Mouse (Mus musculus): ENCODE data around the gene Atp6v1d.

The Atp6v1d gene

GRCm38 (mm10) chr12:78861496-78862253 lies at the start of gene Atp6v1d, which contains the start of gene Eif2s1:
Gene Atp6v1d (minus strand): TSS chr12:78861638.
Gene Eif2s1 (plus strand): TSS chr12:78861819.
- DNase-seq (ENCODE audit: low read depth, low spot score) = peak; percentile 100

- no peak for DNase-seq (ENCODE audit: low read depth, low spot score)
These were observed 49.4 kb upstream of the Atp6v1d start for GRCm38 (mm10) chr12:78910684-78911461.

- DNase-seq (ENCODE audit: low read depth, low spot score) = no peak
These were observed 46.7 kb upstream of the Atp6v1d start for GRCm38 (mm10) chr12:78908081-78908605.

DNA sequence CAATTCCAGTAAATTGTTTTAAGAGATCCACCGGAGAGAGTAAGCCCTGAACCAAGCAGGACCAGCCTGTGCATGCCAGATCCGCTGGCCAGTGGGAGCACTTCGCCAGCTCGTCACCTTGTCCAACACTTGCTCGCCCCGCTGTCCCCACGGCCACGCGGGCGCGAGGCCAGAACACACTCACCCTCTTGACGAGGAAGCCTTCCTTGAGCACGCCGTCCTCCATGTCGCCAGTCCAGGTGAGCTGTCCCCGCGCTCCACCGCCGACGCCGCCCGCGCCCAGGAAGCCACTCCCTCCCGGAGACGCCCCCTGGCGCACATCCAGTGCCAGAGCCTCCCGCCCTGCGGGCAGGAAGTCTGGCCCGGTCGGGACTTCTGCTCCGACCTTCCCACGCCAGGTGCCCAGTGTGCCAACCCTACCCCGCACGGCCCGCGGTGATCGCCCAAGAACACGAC lies 45.3 kb upstream of the Atp6v1d start, which contains the start of gene Plek2:
Gene Plek2 (minus strand): TSS at position 258 of the 456 bp plus-strand sequence.
- no peak for DNase-seq (ENCODE audit: low read depth, low spot score)

DNA sequence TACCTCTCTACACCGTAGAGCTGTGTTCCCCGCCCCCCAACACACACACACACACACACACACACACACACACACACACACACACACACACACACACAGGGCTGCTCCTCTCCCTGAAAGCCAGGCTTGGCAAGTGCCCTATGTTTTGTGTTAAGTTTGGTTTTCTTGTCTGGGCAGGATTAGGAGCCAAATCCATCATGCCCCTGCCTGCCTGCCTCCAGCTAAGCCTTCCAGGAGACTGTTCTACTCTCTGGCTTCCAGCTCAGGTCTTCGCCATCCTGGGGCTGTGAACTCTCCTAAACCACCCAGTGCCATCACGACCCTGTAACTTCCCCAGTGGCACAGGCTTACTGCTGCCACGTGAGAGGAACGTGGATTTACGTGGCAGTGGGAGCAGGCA lies 43.1 kb upstream of the Atp6v1d start:
- DNase-seq (ENCODE audit: low read depth, low spot score) = no peak

- DNase-seq (ENCODE audit: low read depth, low spot score) = no peak
These were observed 41.9 kb upstream of the Atp6v1d start for GRCm38 (mm10) chr12:78903313-78903712.

DNA sequence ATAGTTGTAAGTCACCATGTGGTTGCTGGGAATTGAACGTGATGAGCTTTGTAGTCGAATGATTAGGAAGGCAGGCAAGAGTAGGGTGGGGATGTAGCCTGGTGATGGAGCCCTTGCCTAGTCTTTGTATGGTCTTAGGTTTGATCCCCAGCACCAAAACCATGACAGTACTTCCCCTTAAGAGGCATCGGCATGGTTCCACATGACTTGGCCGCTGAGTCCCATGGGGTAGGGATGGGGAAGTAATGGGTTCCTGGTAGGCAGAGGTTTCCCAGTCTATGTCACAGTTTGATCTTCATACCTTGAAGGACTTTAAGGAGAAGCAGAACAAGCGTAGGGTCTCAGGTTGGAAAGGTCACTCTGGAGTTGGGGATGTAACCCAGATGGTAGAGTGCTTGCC lies 40.0 kb upstream of the Atp6v1d start:
- no peak for DNase-seq (ENCODE audit: low read depth, low spot score)

DNA sequence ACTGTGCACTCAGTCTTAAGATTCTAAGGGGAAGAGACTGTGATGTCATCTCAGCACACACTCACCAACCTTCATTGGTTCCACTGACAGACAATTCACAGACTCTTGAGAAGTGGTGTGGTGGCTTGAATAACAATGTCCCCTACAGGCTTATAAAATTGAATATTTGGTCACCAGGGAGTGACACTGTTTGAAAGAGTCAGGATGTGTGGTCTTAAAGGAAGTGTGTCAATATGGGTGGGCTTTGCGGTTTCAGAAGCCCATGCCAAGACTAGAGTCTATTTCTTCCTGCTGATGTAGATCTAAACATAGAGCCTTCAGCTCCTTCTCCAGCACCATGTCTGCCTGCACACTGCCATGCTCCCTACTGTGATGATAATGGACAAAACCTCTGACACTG lies 36.4 kb upstream of the Atp6v1d start:
- DNase-seq (ENCODE audit: low read depth, low spot score) = no peak

DNA sequence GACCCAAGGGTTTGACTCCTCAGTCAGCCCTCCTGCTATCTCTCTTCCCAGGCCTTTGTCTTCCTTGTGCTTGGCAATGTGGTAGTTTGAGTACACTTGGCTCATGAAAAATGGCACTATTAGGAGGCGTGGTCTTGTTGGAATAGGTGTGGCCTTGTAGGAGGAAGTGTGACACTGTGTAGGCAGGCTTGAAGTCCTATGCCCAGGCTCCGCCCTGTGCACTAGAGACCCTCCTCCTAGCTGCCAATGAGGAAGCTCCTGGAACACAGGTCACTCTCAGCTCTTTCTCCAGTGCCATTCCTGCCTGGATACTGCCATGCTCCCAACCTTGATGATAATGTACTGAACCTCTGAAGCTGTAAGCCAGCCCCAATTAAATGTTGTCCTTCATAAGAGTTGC lies 29.7 kb upstream of the Atp6v1d start:
- DNase-seq (ENCODE audit: low read depth, low spot score) = no peak

DNA sequence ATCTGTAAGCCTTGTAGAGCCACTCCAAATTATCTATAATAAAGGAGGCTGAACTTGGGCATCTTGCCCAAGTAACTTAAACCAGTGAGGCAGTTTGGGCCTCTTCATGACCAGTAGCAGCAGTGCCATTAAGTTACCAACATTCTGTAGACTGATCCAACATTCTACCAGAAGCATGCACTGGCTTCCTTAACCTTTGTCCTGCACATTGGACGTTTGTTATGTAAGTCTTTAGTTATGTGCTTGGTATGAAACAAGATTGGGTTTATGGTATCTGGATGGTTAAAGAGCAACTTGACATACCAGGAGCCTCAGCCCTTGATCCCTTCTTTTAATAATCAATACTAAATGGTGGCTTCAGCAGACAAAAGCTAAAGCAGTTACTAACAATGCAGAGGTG lies 28.6 kb upstream of the Atp6v1d start:
- DNase-seq (ENCODE audit: low read depth, low spot score) = no peak

- no peak for DNase-seq (ENCODE audit: low read depth, low spot score)
These were observed 13.1 kb upstream of the Atp6v1d start for GRCm38 (mm10) chr12:78874581-78874980.

- no peak for DNase-seq (ENCODE audit: low read depth, low spot score)
These were observed 6.7 kb upstream of the Atp6v1d start for GRCm38 (mm10) chr12:78868115-78868514.

- no peak for DNase-seq (ENCODE audit: low read depth, low spot score)
These were observed 4.0 kb upstream of the Atp6v1d start for GRCm38 (mm10) chr12:78865434-78865833.

DNA sequence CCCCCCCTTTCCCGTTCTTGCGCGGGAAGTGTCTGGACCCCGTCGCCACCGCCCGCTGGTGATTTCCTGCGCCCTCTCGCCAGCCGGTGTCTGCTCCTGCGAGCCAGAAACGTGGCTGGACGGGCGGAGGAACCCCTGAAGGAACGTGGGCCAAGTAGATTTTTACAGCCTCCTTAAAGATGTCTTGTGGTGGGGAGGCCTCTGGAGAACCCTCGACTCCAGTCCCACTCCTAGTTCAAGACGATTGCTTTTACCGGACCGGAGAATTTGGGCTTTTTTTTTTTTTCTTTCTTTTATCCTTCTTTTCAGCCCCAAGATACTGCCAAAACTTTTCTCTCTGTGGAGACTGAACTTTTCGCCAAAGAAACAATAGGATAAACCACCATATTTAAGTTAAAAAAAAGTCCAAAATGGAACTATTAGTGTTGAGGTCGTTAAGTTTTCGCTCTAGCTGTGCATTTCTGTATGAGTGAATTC lies 854 bp upstream of the Atp6v1d start:
- DNase-seq (ENCODE audit: low read depth, low spot score) = no peak

DNA sequence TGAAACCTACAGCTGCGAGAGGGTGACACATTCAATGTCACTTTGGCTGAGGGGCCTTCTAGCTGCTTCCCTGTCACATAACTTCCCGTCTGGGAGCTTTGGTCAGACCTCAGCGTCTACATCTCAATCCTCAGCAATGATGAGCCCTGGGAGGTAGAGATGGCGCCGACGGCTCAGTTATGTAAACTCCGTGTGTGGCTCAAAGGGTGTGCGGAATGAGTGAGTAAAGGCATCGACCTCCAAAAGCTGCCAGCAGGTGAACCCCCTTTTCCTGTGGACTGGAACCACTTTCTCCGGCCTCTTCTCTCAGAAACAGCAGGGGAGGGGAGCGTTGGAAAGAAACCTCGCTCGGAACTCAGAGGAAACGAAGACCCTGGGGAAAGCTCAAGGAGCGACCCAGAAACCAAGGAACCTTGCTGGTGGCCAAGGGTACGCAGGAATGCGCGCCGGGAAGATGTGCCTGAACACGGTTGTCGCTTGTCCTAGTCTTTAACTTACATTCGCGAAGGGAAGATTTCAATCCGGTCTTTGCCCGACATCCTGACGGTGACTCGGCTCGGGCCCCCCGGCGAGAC lies 430 bp downstream of the Atp6v1d start:
- DNase-seq (ENCODE audit: low read depth, low spot score) = peak; percentile 24

GRCm38 (mm10) chr12:78848246-78848645 lies 13.2 kb downstream of the Atp6v1d start:
- no peak for DNase-seq (ENCODE audit: low read depth, low spot score)

GRCm38 (mm10) chr12:78842429-78842828 lies 19.0 kb downstream of the Atp6v1d start:
- DNase-seq (ENCODE audit: low read depth, low spot score) = no peak

DNA sequence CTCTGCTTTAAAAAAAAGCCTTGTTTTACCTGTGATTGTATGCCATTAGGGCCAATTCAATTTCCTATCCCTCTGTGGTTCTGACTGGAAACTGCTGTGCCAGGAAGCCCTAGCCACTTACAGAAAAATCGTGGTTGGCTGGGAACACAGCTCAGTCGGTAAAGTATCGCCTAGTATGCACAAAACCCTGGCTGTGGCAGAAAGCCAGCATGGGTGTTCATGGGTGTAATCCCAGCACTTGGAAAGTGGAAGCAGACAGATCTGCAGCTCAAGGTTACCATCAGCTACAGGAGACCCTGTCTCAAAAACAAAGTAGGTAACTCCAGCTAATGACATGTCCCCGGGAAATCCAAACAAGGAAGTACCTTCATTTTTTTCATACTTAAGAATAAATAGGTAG lies 21.5 kb downstream of the Atp6v1d start:
- no peak for DNase-seq (ENCODE audit: low read depth, low spot score)

GRCm38 (mm10) chr12:78834496-78834895 lies 26.9 kb downstream of the Atp6v1d start:
- no peak for DNase-seq (ENCODE audit: low read depth, low spot score)

DNA sequence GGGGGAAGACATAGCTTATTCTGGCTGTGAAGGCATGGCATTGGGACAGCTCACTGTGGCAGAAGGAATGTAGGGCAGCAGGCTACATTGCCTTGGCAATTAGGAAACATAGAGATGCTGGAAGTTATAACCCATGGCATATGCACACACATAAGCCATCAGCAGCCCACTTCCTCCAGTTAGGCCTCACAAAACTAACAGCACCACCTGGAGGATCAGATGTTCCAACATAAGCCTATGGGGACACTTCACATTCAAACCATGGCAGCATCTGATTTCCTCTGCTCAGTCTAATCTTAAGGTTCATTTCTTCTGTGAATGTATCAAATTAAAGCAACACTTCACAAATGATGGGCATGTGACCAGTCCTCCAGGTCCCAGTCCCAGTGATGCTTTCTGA lies 47.0 kb downstream of the Atp6v1d start:
- DNase-seq (ENCODE audit: low read depth, low spot score) = no peak

GRCm38 (mm10) chr12:78801836-78802235 lies 59.6 kb downstream of the Atp6v1d start:
- DNase-seq (ENCODE audit: low read depth, low spot score) = no peak

- no peak for DNase-seq (ENCODE audit: low read depth, low spot score)
These were observed 61.4 kb downstream of the Atp6v1d start for GRCm38 (mm10) chr12:78800036-78800435.
